10 mouse cellular contexts compared by ENCODE assay signal in genomic region chr10:41652094-41652775, GRCm38 (mm10).
DNase-seq lines count a peak whose midpoint lies in the region; ATAC-seq and TF ChIP-seq lines count a peak whose summit lies in the region.
"Had no signal": no experiment of that assay in that cellular context is flagged by ENCODE, and none has a peak within 500 bp of the region (broad histone marks: within the 10 kb centered on the region; RNA-seq: fewer than 3 reads in every experiment).

No protein-coding gene starts in this region.

- H3K4me1 ChIP-seq in heart, embryonic 15.5 days (replicated peaks) = peaks cover 18% of the 10 kb centered on the region
- no peaks in the 10 kb centered on the region for H3K4me1 ChIP-seq in lung, adult 2 months (ENCODE audit: control insufficient read depth, insufficient read depth, low read length)
- H3K4me1 ChIP-seq in stomach, embryonic 14.5 days (ENCODE audit: control insufficient read depth, insufficient read depth, low read length) = peaks cover 10% of the 10 kb centered on the region
- H3K4me1 ChIP-seq: embryonic facial prominence, embryonic 15.5 days had no signal

- H3K4me3 ChIP-seq in heart, embryonic 15.5 days = no peak overlapping the region
- no peak overlapping the region for H3K4me3 ChIP-seq in lung, adult 2 months (replicated peaks; ENCODE audit: extremely low read depth, low read depth, low read length)
- H3K4me3 ChIP-seq in stomach, embryonic 14.5 days (ENCODE audit: low read depth, low read length) = no peak overlapping the region
- H3K4me3 ChIP-seq: embryonic facial prominence, embryonic 15.5 days had no signal

- DNase-seq in heart, postnatal 14 days = no peak
- DNase-seq in lung, adult 2 months = peak; percentile 14
- peak; percentile 82 for DNase-seq in lung, postnatal 36 days
- no peak for DNase-seq in adrenal gland, adult 18-20 months (ENCODE audit: low spot score in 2 of 2)
- no peak for DNase-seq in B cell, adult 2 months
- DNase-seq: kidney, postnatal 14 days had no signal

- peak overlapping the region; percentile 2; the same call in 1 of the 2 replicates for H3K27ac ChIP-seq in heart, embryonic 15.5 days
- H3K27ac ChIP-seq in stomach, embryonic 14.5 days (ENCODE audit: low read length) = peak overlapping the region; percentile 35; the same call in 1 of the 2 replicates
- H3K27ac ChIP-seq: embryonic facial prominence, embryonic 15.5 days; liver, embryonic 14.5 days had no signal

- H3K9me3 ChIP-seq in heart, embryonic 15.5 days (replicated peaks) = no peaks in the 10 kb centered on the region
- no peaks in the 10 kb centered on the region for H3K9me3 ChIP-seq in stomach, embryonic 14.5 days (ENCODE audit: control insufficient read depth, low read depth, low read length)
- H3K9me3 ChIP-seq: embryonic facial prominence, embryonic 15.5 days had no signal

- H3K9ac ChIP-seq in heart, embryonic 15.5 days = no peak overlapping the region
- no peak overlapping the region for H3K9ac ChIP-seq in stomach, embryonic 14.5 days (replicated peaks; ENCODE audit: low read depth, low read length)
- H3K9ac ChIP-seq: embryonic facial prominence, embryonic 15.5 days; liver, embryonic 14.5 days had no signal

- peak overlapping the region; percentile 35 for H3K4me2 ChIP-seq in heart, embryonic 15.5 days
- 0 out of 2 replicates have a peak overlapping the region, but pooled peaks have one; percentile 3 for H3K4me2 ChIP-seq in stomach, embryonic 14.5 days (replicated peaks; ENCODE audit: low read depth, low read length)
- H3K4me2 ChIP-seq: embryonic facial prominence, embryonic 15.5 days had no signal

- no peaks in the 10 kb centered on the region for H3K27me3 ChIP-seq in heart, embryonic 15.5 days
- no peaks in the 10 kb centered on the region for H3K27me3 ChIP-seq in stomach, embryonic 14.5 days (ENCODE audit: control insufficient read depth, insufficient read depth, low read length)
- H3K27me3 ChIP-seq: embryonic facial prominence, embryonic 15.5 days had no signal

- ATAC-seq in heart, embryonic 15.5 days (replicated peaks; ENCODE audit: insufficient number of reproducible peaks, insufficient read depth, low FRiP score, low read depth) = no peak
- no peak for ATAC-seq in stomach, embryonic 14.5 days (ENCODE audit: insufficient number of reproducible peaks, insufficient read depth, low FRiP score, low read depth)

- H3K36me3 ChIP-seq in heart, embryonic 15.5 days = no peaks in the 10 kb centered on the region
- no peaks in the 10 kb centered on the region for H3K36me3 ChIP-seq in stomach, embryonic 14.5 days (ENCODE audit: control insufficient read depth, insufficient read depth, low read length)
- H3K36me3 ChIP-seq: embryonic facial prominence, embryonic 15.5 days had no signal

- TF ChIP-seq CTCF in lung, adult 2 months (IDR thresholded peaks at IDR 0.05; ENCODE audit: insufficient read depth, low read length) = no peak

- WGBS in heart, embryonic 15.5 days = 25% methylated on average over 6 of the region's 6 CpGs
- WGBS in lung, adult 2 months = 40% methylated on average over 6 of the region's 6 CpGs
- 14% methylated on average over 6 of the region's 6 CpGs for WGBS in stomach, embryonic 14.5 days

- intact Hi-C loops in heart, postnatal 14 days (cut with DNase I) = no loop called here

- TF ChIP-seq POLR2A in lung, adult 2 months (IDR thresholded peaks at IDR 0.05; ENCODE audit: borderline replicate concordance, extremely low read depth, low read depth, low read length) = no peak

Comparison
In these comparisons a context has a peak if more than half of its experiments do, and no peak if none do; other contexts are left out.
1. DNase-seq: peak in lung, adult 2 months (single experiment) and lung, postnatal 36 days (single experiment); none in heart, postnatal 14 days (0 of 2), adrenal gland, adult 18-20 months (0 of 2) and B cell, adult 2 months (0 of 2).